Mouse (Mus musculus): ENCODE data around the gene Actc1. TPM values are rescaled to one million over a fixed set of nuclear protein-coding genes. Genes with fewer than 3 reads are reported as not detected.

Actc1 gene
- total RNA-seq, 4 experiments from 2014 or later: 8,568 to 14,785 (median 13,606) TPM

DNA sequence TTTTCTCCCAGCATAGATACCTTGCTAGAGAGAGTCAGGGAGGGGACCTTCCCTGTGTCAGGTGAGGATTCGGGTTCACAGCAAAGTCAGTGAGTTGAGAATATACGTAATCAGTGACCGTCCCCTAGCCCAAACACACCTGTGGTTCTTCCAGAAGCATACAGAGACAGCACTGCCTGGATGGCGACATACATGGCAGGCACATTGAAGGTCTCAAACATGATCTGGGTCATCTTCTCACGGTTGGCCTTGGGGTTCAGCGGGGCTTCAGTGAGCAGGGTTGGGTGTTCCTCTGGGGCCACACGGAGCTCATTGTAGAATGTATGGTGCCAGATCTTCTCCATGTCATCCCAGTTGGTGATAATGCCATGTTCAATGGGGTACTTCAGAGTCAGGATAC, 3.2 kb downstream of the Actc1 start:
- DNase-seq (ENCODE audit: low spot score): no peak

- no peak for DNase-seq (ENCODE audit: low spot score)
These were observed 4.0 kb downstream of the Actc1 start for GRCm38 (mm10) chr2:114049372-114049771.

DNA sequence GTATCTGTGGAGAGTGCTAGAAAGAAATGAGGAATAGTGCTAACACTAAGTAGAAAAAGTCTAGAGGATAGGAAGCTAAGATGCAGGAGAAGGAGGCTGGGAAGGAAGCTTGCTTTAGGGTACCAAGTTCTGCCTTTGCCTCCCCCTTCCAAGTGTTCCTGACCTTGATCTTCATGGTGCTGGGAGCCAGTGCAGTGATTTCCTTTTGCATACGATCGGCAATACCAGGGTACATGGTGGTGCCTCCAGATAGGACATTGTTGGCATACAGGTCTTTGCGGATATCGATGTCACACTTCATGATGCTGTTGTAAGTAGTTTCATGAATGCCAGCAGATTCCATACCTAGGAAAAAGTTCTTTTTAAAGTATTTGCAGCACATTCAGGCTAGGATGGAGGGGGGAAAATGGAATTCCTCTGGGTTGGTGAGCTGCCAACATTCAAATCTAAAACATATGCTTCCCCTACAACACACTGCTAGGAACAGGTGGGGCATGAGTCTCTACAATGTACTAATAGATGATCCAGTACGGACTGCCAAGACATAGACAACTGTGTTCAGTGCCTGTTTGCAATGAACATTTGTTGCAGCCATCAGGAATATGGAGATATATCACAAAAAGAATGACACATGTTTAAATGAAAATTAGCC, 5.3 kb downstream of the Actc1 start:
- no peak for DNase-seq (ENCODE audit: low spot score)

- no peak for DNase-seq (ENCODE audit: low spot score)
These were observed 7.1 kb downstream of the Actc1 start for GRCm38 (mm10) chr2:114046151-114046664.

DNA sequence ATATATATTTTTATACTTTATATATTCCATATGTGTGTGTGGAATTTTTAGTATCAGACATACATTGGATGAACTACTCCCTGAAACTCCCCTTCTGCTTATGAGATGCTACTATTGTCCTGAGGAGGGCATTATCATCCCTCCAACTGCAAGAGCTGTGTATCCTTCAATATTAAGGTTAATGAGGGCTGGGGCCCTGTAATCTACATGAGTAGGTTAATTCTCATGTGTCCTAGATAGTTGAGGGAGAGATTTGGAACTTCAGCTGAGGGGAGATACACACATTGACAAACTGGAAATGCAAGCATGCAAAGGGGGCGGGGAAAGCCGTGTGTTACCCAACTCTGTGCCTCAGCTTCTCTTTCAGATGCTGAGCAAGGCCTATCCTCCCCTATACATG, 15.4 kb downstream of the Actc1 start:
- no peak for DNase-seq (ENCODE audit: low spot score)

- DNase-seq (ENCODE audit: low spot score): no peak
These were observed 21.1 kb downstream of the Actc1 start for GRCm38 (mm10) chr2:114032259-114032658.

DNA sequence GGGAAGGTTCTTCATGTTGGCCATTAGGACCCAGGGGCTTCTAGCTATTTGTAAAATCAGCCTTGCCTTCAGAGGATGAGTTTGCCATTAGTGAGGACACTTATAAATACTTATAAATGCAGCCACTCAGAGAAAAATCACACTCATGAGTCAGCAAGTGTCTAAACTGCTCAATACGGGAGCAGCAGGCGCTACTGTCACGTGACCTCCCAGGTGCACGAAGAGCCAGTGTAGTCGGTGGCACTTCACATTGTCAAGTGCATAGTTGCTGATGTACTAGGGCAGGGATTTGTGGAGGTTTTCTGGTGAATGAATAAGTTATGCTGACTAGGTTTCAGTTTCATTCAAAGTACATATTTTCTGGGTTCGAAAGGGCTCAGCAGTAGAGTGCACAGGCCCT, 30.0 kb downstream of the Actc1 start:
- DNase-seq (ENCODE audit: low spot score): no peak

DNA sequence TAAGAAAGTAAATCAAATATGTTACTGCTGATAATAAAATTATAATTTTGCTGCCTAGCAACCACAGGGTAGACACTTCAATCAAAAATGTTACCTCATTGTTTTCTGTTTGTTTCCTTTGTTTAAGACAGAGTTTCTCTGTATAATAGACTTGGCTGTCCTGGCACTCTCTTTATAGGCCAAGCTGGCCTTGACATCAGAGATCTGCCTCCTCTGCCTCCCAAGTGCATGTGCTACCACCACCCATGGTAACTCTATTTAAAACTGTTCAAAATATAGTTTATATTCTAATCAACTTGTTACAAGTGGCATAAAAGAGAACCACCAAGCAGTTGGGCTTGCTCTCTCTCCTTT, 33.2 kb downstream of the Actc1 start:
- DNase-seq (ENCODE audit: low spot score): no peak

DNA sequence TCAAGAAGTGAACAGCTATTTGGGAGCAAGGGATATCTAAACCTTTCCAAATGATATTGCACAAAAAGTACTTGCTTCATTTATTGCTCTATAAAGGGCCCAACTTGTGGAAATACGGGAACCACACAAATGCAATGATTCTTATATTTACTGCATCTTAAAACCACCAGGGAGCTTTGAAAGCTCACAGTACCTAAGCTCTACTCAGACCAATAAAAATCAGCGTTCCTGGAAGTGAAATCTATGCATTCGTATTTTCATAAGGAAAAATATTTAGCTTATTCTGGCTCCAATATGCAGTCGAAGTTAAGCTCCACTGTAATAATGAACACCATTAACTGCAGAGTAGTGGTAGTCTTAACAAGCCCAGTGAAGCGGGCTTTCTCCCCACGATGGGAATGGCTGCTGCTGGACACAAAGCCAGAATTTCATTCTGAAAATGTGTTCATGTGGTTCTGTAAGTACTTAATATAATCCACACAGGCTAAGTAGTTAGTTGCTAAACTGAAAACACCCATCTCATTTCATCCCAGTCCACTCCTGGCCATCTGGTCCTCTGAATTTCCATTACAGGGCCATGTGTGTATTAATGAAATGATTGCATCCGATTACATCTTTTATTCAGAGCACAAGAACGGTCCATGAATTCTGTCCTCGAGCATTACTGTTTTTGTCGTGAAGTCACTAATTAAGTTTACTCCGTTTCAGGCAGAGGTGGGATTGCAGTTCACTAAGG, 33.7 kb downstream of the Actc1 start:
- DNase-seq (ENCODE audit: low spot score): no peak

GRCm38 (mm10) chr2:114018136-114018535, 35.2 kb downstream of the Actc1 start:
- no peak for DNase-seq (ENCODE audit: low spot score)

GRCm38 (mm10) chr2:114014839-114015238, 38.5 kb downstream of the Actc1 start:
- no peak for DNase-seq (ENCODE audit: low spot score)

DNA sequence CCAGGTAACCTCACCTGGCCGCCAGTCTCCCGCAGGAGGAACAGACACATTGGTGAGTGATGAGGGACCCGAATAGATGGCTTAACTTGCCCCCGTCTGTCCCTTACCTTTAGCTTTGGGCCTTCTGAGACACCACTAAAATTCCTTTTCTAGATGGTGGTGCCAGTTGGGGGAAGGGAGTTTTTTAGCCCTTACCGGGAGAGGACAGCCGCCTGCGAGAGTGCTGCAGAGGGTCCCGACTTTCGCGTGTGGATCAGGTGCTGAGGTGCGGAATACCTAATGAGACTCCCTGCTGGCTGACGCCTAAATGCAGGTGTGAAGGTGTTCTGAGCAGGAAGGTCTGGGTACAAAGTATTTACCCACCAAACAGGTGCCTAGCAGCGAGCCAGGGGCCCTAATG, 39.5 kb downstream of the Actc1 start:
- DNase-seq (ENCODE audit: low spot score): no peak

GRCm38 (mm10) chr2:114013295-114013771, 40.0 kb downstream of the Actc1 start, which contains the start of gene Gjd2:
TSS of gene Gjd2 (minus strand) at chr2:114013619.
- no peak for DNase-seq (ENCODE audit: low spot score)

- DNase-seq (ENCODE audit: low spot score): no peak
These were observed 40.6 kb downstream of the Actc1 start for GRCm38 (mm10) chr2:114012749-114013211.

DNA sequence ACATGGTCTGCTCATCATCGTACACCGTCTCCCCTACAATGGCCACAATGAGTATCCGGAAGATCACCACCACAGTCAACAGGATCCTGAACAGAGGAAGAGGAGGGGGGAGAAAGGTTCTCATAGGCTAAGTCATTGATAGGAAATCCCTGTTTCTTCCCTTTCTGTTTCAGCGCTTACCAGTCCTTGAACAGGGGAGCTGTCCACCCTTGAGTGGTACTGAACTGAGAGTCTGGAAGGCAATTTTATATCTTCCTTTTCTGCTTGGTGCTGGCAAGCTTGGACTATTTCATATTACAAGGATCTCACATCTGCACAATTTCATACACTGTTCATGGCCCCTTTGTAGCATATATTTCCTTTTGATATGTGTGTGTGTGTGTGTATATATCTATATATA, 41.5 kb downstream of the Actc1 start:
- DNase-seq (ENCODE audit: low spot score): peak; percentile 3

DNA sequence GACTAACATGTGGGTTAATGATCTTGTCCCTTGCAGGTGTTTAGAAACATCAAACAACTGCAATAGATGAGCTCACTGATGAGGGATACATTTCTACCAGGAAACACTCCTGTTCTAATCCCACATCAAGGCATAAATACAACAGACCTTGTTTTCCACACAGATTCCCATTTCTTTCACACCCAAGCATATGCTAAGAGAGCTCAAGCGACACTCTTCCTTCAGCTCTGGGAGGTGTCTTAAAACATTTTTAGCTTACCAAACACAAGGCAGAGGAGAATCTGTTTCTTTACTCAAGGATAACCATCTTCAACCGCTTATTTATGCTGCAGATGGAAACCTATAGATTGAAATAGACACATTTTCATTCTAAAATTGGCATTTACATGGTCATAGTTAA, 45.0 kb downstream of the Actc1 start:
- DNase-seq (ENCODE audit: low spot score): no peak

GRCm38 (mm10) chr2:113997484-113997883, 55.9 kb downstream of the Actc1 start:
- DNase-seq (ENCODE audit: low spot score): no peak

Other genes starting within 250 kb of the Actc1 start
- gene Scg5, start 224.4 kb downstream of the Actc1 start, total RNA-seq (2022): under 1 TPM in 1 of 4 experiments, not detected in 3; 0.35 TPM
- 1 to 10 TPM; 1.1 to 2.0 (median 1.2) TPM for gene Arhgap11a, start 204.9 kb downstream of the Actc1 start, total RNA-seq (2022)
- gene Gjd2, start 39.9 kb downstream of the Actc1 start, total RNA-seq (2022): not detected
- gene Aqr, start 133.5 kb upstream of the Actc1 start, total RNA-seq (2022): 10 to 100 TPM; 15.4 to 19.5 (median 17.6) TPM
- 10 to 100 TPM; 16.2 to 21.1 (median 17.2) TPM for gene Zfp770, start 147.9 kb upstream of the Actc1 start, total RNA-seq (2022)

Data from heart, adult 8-10 months (tissue).